Mouse (Mus musculus) layer of hippocampus, postnatal 14 days (tissue): ENCODE results near the gene Ppt1. TPM values are rescaled to one million over a fixed set of nuclear protein-coding genes. Genes with fewer than 3 reads are reported as not detected.
A peak's percentile ranks its signal among the peaks of the same experiment; 100 is the strongest.

ENCODE experiments used
- DNase-seq, 2 experiments: peaks; one replicate each; pipeline ENCODE4 v3.0.0; 2021 to 2022; ENCODE audit warnings: low spot score in 2 of 2, mixed read lengths in 1 of 2
- total RNA-seq, 2 experiments: library from RNA; stranded (reverse); gene quantifications; 2 replicates each; pipeline ENCODE4 v1.2.3; 2021

The Ppt1 gene
- total RNA-seq, 2 experiments from 2014 or later = 81.0 to 86.8 TPM

GRCm38 (mm10) chr4:122868041-122868440, 32.0 kb downstream of the Ppt1 start:
- DNase-seq = no peak

GRCm38 (mm10) chr4:122870027-122870426, 34.0 kb downstream of the Ppt1 start:
- DNase-seq = no peak

- peak in 1 of 2 experiments; percentile 61 for DNase-seq
Observed at GRCm38 (mm10) chr4:122870741-122871140, 34.7 kb downstream of the Ppt1 start.

GRCm38 (mm10) chr4:122871269-122871668, 35.2 kb downstream of the Ppt1 start:
- DNase-seq = no peak

GRCm38 (mm10) chr4:122871989-122872388, 35.9 kb downstream of the Ppt1 start:
- DNase-seq = no peak

GRCm38 (mm10) chr4:122873003-122873402, 37.0 kb downstream of the Ppt1 start:
- DNase-seq = no peak

GRCm38 (mm10) chr4:122873512-122873911, 37.5 kb downstream of the Ppt1 start:
- no peak for DNase-seq

- DNase-seq = no peak
Observed at GRCm38 (mm10) chr4:122878333-122879070, 42.5 kb downstream of the Ppt1 start.

- DNase-seq = no peak
Observed at GRCm38 (mm10) chr4:122882544-122882943, 46.5 kb downstream of the Ppt1 start.

- DNase-seq = no peak
Observed at GRCm38 (mm10) chr4:122883294-122883693, 47.3 kb downstream of the Ppt1 start.

- no peak for DNase-seq
Observed at GRCm38 (mm10) chr4:122884051-122884450, 48.0 kb downstream of the Ppt1 start.

GRCm38 (mm10) chr4:122884481-122885340, 48.7 kb downstream of the Ppt1 start:
- DNase-seq = no peak

GRCm38 (mm10) chr4:122885768-122886578, 49.9 kb downstream of the Ppt1 start, which contains the start of gene Cap1:
Gene Cap1 (minus strand): TSS chr4:122886056.
- peak; percentile 97 to 99 for DNase-seq

- no peak for DNase-seq
Observed at GRCm38 (mm10) chr4:122886579-122887254, 50.7 kb downstream of the Ppt1 start.

GRCm38 (mm10) chr4:122887336-122887735, 51.3 kb downstream of the Ppt1 start:
- DNase-seq = no peak

- DNase-seq = peak; percentile 81 to 94
Observed at GRCm38 (mm10) chr4:122890881-122891481, 54.9 kb downstream of the Ppt1 start.

GRCm38 (mm10) chr4:122891597-122891996, 55.6 kb downstream of the Ppt1 start:
- no peak for DNase-seq

GRCm38 (mm10) chr4:122892157-122892556, 56.1 kb downstream of the Ppt1 start:
- DNase-seq = peak in 1 of 2 experiments; percentile 40

- no peak for DNase-seq
Observed at GRCm38 (mm10) chr4:122897750-122898149, 61.7 kb downstream of the Ppt1 start.

- DNase-seq = peak in 1 of 2 experiments; percentile 85
Observed at GRCm38 (mm10) chr4:122898313-122898712, 62.3 kb downstream of the Ppt1 start.
